In genomic region chr7:125637220-125638140, GRCm38 (mm10) we compare ENCODE assay signal across 24 mouse cellular contexts. TPM values are rescaled to one million over a fixed set of nuclear protein-coding genes. Genes with fewer than 3 reads are reported as not detected.
DNase-seq lines count a peak whose midpoint lies in the region; ATAC-seq lines count a peak whose summit lies in the region.
"Had no signal": no experiment of that assay in that cellular context is flagged by ENCODE, and none has a peak within 500 bp of the region (broad histone marks: within the 10 kb centered on the region; RNA-seq: fewer than 3 reads in every experiment).

No protein-coding gene starts in this region.

- no peak overlapping the region for H3K9ac ChIP-seq in neural tube, embryonic 13.5 days
- H3K9ac ChIP-seq: embryonic facial prominence, embryonic 15.5 days; forebrain, embryonic 12.5 days; hindbrain, embryonic 14.5 days; liver, embryonic 13.5 days; lung, embryonic 15.5 days; neural tube, embryonic 15.5 days; stomach, embryonic 15.5 days had no signal

- DNase-seq in CD4-positive, CD25-positive, alpha-beta regulatory T cell, adult 2 months (ENCODE audit: low read depth, low spot score), result peak; percentile 46
- DNase-seq in neural tube, embryonic 10.5 days (ENCODE audit: extremely low spot score, low spot score), result no peak
- DNase-seq in mesoderm, embryonic 11.5 days (ENCODE audit: low read depth, low spot score), result peak; percentile 4
- DNase-seq in thymus, postnatal 25 days, result peak; percentile 78
- DNase-seq in frontal cortex, postnatal 36 days (ENCODE audit: low spot score in 2 of 2), result no peak
- DNase-seq in embryo, embryonic 10.5 days (ENCODE audit: low spot score), result no peak
- DNase-seq: adrenal gland, postnatal 25 days; cerebellum, adult 2 months; embryo, embryonic 11 days; heart, adult 18-20 months; left cerebral cortex, postnatal 4 days; liver, embryonic 13.5 days; right cerebral cortex, postnatal 4 days had no signal

- WGBS in neural tube, embryonic 13.5 days, result 84% methylated on average over 8 of the region's 8 CpGs

- H3K36me3 ChIP-seq in neural tube, embryonic 13.5 days, result peaks cover 31% of the 10 kb centered on the region

- H3K4me2 ChIP-seq in neural tube, embryonic 13.5 days, result no peak overlapping the region
- H3K4me2 ChIP-seq: embryonic facial prominence, embryonic 15.5 days; forebrain, embryonic 12.5 days; hindbrain, embryonic 14.5 days; liver, embryonic 13.5 days; lung, embryonic 15.5 days; midbrain, embryonic 11.5 days; neural tube, embryonic 15.5 days; stomach, embryonic 15.5 days had no signal

- no peaks in the 10 kb centered on the region for H3K9me3 ChIP-seq in neural tube, embryonic 13.5 days
- H3K9me3 ChIP-seq: embryonic facial prominence, embryonic 15.5 days; forebrain, embryonic 12.5 days; liver, embryonic 13.5 days; lung, embryonic 15.5 days; neural tube, embryonic 15.5 days; stomach, embryonic 15.5 days had no signal

- no peak for ATAC-seq in CD4-positive, CD25-positive, alpha-beta regulatory T cell, adult 4 months
- no peak for ATAC-seq in neural tube, embryonic 13.5 days (ENCODE audit: low read depth)
- ATAC-seq: intestine, postnatal 0 days; Patski had no signal

- no peak overlapping the region for H3K4me3 ChIP-seq in neural tube, embryonic 13.5 days
- H3K4me3 ChIP-seq: embryonic facial prominence, embryonic 15.5 days; forebrain, embryonic 12.5 days; liver, embryonic 13.5 days; lung, embryonic 15.5 days; neural tube, embryonic 15.5 days; stomach, embryonic 15.5 days had no signal

- H3K4me1 ChIP-seq in neural tube, embryonic 13.5 days (replicated peaks), result peaks cover 27% of the 10 kb centered on the region
- H3K4me1 ChIP-seq: stomach, embryonic 15.5 days had no signal

- no peaks in the 10 kb centered on the region for H3K27me3 ChIP-seq in neural tube, embryonic 13.5 days
- H3K27me3 ChIP-seq: embryonic facial prominence, embryonic 15.5 days; forebrain, embryonic 12.5 days; liver, embryonic 13.5 days; lung, embryonic 15.5 days; neural tube, embryonic 15.5 days; Patski; stomach, embryonic 15.5 days had no signal

- peak overlapping the region; percentile 62; the same call in 1 of the 2 replicates for H3K27ac ChIP-seq in neural tube, embryonic 13.5 days (replicated peaks)
- H3K27ac ChIP-seq: embryonic facial prominence, embryonic 15.5 days; forebrain, embryonic 12.5 days; liver, embryonic 13.5 days; lung, embryonic 15.5 days; stomach, embryonic 15.5 days had no signal

RNA-seq across cellular contexts. Expression of gene Il21r, which starts 34.3 kb away (rescaled TPM):
- polyA plus RNA-seq in CD4-positive, CD25-positive, alpha-beta regulatory T cell, adult 4 months (2017; shearing (Covaris generic)), result 100 to 1,000 TPM in 1 of 2 experiments, 10 to 100 TPM in 1; 99.5 to 157 TPM
- 0.25 and 0.61 TPM in 2 replicates for polyA plus RNA-seq in neural tube, embryonic 13.5 days (2015; fragmentation: Nextera tagmentation; extraction: Ambion mirVana)
- polyA plus RNA-seq: Patski had no signal

Comparison
In these comparisons a context has a peak if more than half of its experiments do, and no peak if none do; other contexts are left out.
1. DNase-seq: peak in CD4-positive, CD25-positive, alpha-beta regulatory T cell, adult 2 months (single experiment), mesoderm, embryonic 11.5 days (single experiment) and thymus, postnatal 25 days (single experiment); none in neural tube, embryonic 10.5 days (single experiment), frontal cortex, postnatal 36 days (0 of 2) and embryo, embryonic 10.5 days (single experiment).
2. RNA of gene Il21r, which starts 34.3 kb away (polyA plus RNA-seq): 99.5 to 157 TPM in CD4-positive, CD25-positive, alpha-beta regulatory T cell, adult 4 months; 0.25 to 0.61 TPM in neural tube, embryonic 13.5 days; every median in the first group is over 10 times any median in the second.